Mouse (Mus musculus) limb, embryonic 14.5 days (tissue): ENCODE data around the gene Fads1. TPM values are rescaled to one million over a fixed set of nuclear protein-coding genes. Genes with fewer than 3 reads are reported as not detected.
A peak's percentile ranks its signal among the peaks of the same experiment; 100 is the strongest.

Experiments used
- ATAC-seq: fragments of 200-750 bp; cut with Nextera tagmentation; 2 replicates; pipeline ENCODE4 v1.8.0; 2017; ENCODE audit warnings: low read depth, moderate number of reproducible peaks, moderate TSS enrichment; ENCODE audit not compliant: low FRiP score
- DNase-seq: peaks from one replicate; pipeline ENCODE4 v3.0.0-alpha.2; 2015; ENCODE audit warnings: low spot score
- H3K27ac ChIP-seq: fragments of 300-500 bp; sonication (generic); replicated peaks from 2 replicates; pipeline ENCODE4 v1.5.1; 2014; ENCODE audit warnings: low read depth, mild to moderate bottlenecking, low read length, moderate library complexity, mixed read lengths
- H3K27me3 ChIP-seq: fragments of 300-500 bp; sonication (generic); 2 replicates; pipeline ENCODE4 v1.6.1; 2014; ENCODE audit warnings: low read length, mixed read lengths; ENCODE audit not compliant: control insufficient read depth, insufficient read depth
- H3K36me3 ChIP-seq: fragments of 300-500 bp; sonication (generic); 2 replicates; pipeline ENCODE4 v1.6.1; 2014; ENCODE audit warnings: mild to moderate bottlenecking, low read length, moderate library complexity, mixed read lengths; ENCODE audit not compliant: control insufficient read depth, insufficient read depth
- H3K4me1 ChIP-seq: fragments of 300-500 bp; sonication (generic); 2 replicates; pipeline ENCODE4 v1.6.1; 2014; ENCODE audit warnings: antibody characterized with exemption, low read length, mixed read lengths; ENCODE audit not compliant: control insufficient read depth, insufficient read depth
- H3K4me2 ChIP-seq: fragments of 300-500 bp; sonication (generic); replicated peaks from 2 replicates; pipeline ENCODE4 v1.6.1; 2014; ENCODE audit warnings: low read depth, mild to moderate bottlenecking, low read length, moderate library complexity; ENCODE audit not compliant: severe bottlenecking
- H3K4me3 ChIP-seq: fragments of 300-500 bp; sonication (generic); replicated peaks from 2 replicates; pipeline ENCODE4 v1.5.1; 2014; ENCODE audit warnings: low read length
- H3K9ac ChIP-seq: fragments of 300-500 bp; sonication (generic); 2 replicates; pipeline ENCODE4 v1.6.1; 2014; ENCODE audit warnings: mild to moderate bottlenecking, low read depth, low read length, moderate library complexity; ENCODE audit not compliant: severe bottlenecking
- H3K9me3 ChIP-seq: fragments of 300-500 bp; sonication (generic); 2 replicates; pipeline ENCODE4 v1.6.1; 2016; ENCODE audit warnings: low read length; ENCODE audit not compliant: control insufficient read depth
- POLR2A ChIP-seq: fragments of 200-500 bp; IDR thresholded peaks from 2 replicates; pipeline ENCODE4 v1.8.0; 2012; ENCODE audit warnings: inconsistent platforms, mild to moderate bottlenecking, moderate library complexity, borderline replicate concordance; ENCODE audit not compliant: insufficient read depth, insufficient read length; ENCODE audit errors: extremely low read depth
- WGBS: fragments of 180-500 bp; shearing (Covaris S2); extraction: QIAGEN DNeasy Blood & Tissue Kit; methylation state at CpG from one replicate; pipeline ENCODE4 v1.1.7; 2014; 5-methylcytosine and 5-hydroxymethylcytosine counted together
- polyA plus RNA-seq, 2 experiments: library from polyadenylated mRNA; depleted of rRNA in 1 of 2; stranded (reverse) in 1 of 2; unstranded in 1 of 2; fragments of >200 nt; fragmentation: Nextera tagmentation in 1 of 2; extraction: Ambion mirVana in 1 of 2; gene quantifications; 2 replicates each; pipeline versions ENCODE4 v1.2.1 to v1.2.3; 2012 to 2014

Gene Fads1
- polyA plus RNA-seq, 2 experiments = 81.1 to 87.3 TPM

DNA sequence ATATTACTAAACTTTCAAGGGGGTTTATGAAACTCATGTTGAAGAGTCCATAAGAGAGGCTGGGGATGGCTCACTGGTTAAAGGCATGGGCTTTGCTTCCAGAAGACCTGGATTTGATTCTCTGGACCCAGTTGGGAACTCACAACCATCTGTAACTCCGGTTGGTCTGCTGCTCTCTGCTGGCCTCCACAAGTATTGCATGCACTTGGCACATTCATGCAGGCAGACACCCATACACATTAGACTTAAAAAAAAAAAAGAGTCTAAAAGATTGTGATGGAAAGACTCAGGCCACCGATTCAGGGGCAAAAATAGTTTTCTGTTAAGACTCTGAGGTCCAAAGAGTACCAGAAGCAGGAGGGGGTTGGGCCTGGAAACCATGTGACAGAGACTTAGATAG is 8.1 kb downstream of the Fads1 start:
- H3K36me3 ChIP-seq = peaks cover 95% of the 10 kb centered on the region
- no peak for TF ChIP-seq POLR2A
- WGBS = 44% methylated on average over 2 of the region's 2 CpGs
- H3K27me3 ChIP-seq = no peaks in the 10 kb centered on the region
- no peak overlapping the region for H3K27ac ChIP-seq
- H3K4me1 ChIP-seq = no peaks in the 10 kb centered on the region
- no peak overlapping the region for H3K4me2 ChIP-seq
- H3K4me3 ChIP-seq = no peak overlapping the region
- H3K9ac ChIP-seq = no peak overlapping the region
- no peaks in the 10 kb centered on the region for H3K9me3 ChIP-seq
- DNase-seq (peak; percentile 55), ATAC-seq (no peak)

DNA sequence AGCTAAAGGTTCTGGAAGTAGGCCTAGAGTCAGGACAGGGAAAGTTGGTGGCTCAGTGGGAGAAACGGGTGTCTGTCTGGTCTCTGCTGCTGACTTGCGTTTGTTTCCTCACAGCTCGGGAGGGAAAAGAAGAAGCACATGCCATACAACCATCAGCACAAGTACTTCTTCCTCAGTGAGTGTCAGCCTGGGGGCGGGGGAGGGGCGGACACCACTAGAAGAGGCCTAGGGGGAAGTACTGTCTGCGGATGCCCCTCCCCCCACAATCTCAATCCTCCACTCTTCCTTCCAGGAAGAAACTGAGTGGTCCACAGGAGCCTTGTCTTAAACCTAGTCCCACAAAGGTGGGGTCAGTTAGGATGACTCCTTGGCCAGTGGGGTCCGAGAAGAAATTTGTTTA is 8.6 kb downstream of the Fads1 start:
- Histone ChIP-seq H3K27me3 (no peaks in the 10 kb centered on the region), H3K4me1 (no peaks in the 10 kb centered on the region), H3K4me3 (no peak overlapping the region), H3K9ac (no peak overlapping the region), H3K9me3 (no peaks in the 10 kb centered on the region), H3K4me2 (no peak overlapping the region), H3K27ac (no peak overlapping the region), H3K36me3 (peaks cover 96% of the 10 kb centered on the region)
- no peak for TF ChIP-seq POLR2A
- 80% methylated on average over 7 of the region's 7 CpGs for WGBS
- ATAC-seq = no peak
- no peak for DNase-seq

DNA sequence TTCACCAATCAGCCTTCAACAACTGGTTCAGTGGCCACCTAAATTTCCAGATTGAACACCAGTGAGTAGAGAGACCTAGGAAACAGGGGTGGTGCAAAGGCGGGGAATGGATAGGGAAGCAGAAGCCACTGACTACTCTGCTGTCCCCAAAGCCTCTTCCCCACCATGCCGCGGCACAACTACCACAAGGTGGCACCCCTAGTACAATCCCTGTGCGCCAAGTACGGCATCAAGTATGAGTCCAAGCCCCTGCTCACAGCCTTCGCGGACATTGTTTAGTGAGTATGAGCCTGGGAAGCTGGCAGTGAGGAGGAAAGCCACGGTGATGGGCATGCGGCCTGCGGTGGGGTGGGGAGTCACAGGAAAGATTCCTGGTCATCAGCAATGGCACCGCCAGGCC is 11.6 kb downstream of the Fads1 start:
- WGBS = 87% methylated on average over 11 of the region's 11 CpGs
- Histone ChIP-seq H3K27ac (no peak overlapping the region), H3K27me3 (no peaks in the 10 kb centered on the region), H3K36me3 (peaks cover 78% of the 10 kb centered on the region), H3K4me3 (no peak overlapping the region), H3K4me1 (no peaks in the 10 kb centered on the region), H3K9ac (no peak overlapping the region), H3K9me3 (no peaks in the 10 kb centered on the region), H3K4me2 (no peak overlapping the region)
- TF ChIP-seq POLR2A = no peak
- no peak for DNase-seq
- no peak for ATAC-seq

DNA sequence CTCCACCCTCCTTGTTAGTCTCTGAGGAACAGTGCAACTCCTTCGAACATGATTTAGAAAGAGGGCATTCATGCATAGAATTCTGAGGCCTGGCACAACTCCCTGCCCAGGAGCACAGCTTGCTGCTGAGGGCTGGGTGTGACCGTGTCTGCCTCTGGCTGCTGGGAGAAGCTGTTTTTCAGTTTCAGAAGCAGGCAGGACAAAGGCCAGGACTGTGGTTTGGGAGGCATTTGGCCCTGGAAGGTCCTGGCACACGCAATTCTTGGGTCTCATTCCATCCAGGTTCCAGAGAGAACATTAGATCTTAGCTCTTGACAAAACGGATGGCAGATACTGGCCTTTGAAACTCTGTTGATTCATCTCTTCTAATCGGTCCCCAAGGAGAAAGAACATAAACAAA is 12.6 kb downstream of the Fads1 start:
- Histone ChIP-seq H3K4me2 (no peak overlapping the region), H3K9me3 (no peaks in the 10 kb centered on the region), H3K27ac (no peak overlapping the region), H3K4me1 (no peaks in the 10 kb centered on the region), H3K36me3 (peaks cover 78% of the 10 kb centered on the region), H3K4me3 (no peak overlapping the region), H3K9ac (no peak overlapping the region), H3K27me3 (no peaks in the 10 kb centered on the region)
- ATAC-seq (no peak), DNase-seq (no peak)
- WGBS = 79% methylated on average over 5 of the region's 5 CpGs
- TF ChIP-seq POLR2A = no peak

DNA sequence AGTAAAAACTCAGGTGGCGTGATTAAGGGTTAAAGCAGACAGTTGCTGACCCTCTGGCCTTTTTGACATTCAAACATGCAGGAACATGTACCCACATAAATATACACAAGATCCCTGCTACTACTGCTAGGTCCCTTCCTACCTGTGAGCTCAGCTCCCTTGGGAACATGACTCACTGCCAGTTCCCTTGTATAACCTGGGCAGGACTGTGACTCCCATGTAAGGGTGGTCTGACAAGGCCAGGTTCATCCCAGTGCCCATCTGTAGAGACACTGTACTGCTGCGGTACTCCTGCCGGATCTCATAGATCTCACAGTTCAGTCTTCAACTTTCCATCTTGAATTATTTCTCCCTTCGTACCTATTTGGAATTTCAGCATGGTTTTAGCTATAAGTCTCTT is 14.4 kb downstream of the Fads1 start:
- H3K4me2 ChIP-seq = no peak overlapping the region
- H3K27me3 ChIP-seq = no peaks in the 10 kb centered on the region
- WGBS = 82% methylated on average over 4 of the region's 4 CpGs
- no peak for DNase-seq
- no peak for ATAC-seq
- no peak overlapping the region for H3K9ac ChIP-seq
- H3K4me1 ChIP-seq = no peaks in the 10 kb centered on the region
- no peaks in the 10 kb centered on the region for H3K9me3 ChIP-seq
- H3K36me3 ChIP-seq = peaks cover 71% of the 10 kb centered on the region
- H3K4me3 ChIP-seq = no peak overlapping the region
- no peak for TF ChIP-seq POLR2A
- no peak overlapping the region for H3K27ac ChIP-seq

DNA sequence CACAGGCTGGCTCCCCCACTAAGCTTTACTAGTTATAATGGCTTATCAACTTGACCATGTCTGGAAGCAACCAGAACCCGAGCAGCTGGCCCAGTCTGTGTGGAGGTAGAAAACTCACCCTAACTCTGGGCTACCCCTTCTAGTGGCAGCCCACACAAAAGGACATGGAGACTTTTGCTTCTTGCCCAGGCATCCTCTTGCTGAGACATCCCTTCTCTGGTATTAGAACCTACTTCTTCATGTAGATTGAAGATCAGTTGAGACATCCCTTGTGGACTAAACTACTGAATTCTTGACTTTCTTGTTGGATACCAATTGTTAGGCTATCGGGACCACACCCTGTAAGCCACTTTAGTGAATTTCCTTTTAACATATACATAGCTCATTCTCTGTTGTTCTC is 15.6 kb downstream of the Fads1 start:
- H3K36me3 ChIP-seq = peaks cover 59% of the 10 kb centered on the region
- H3K27ac ChIP-seq = no peak overlapping the region
- H3K27me3 ChIP-seq = no peaks in the 10 kb centered on the region
- no peak for TF ChIP-seq POLR2A
- peaks cover 8% of the 10 kb centered on the region for H3K4me1 ChIP-seq
- H3K4me2 ChIP-seq = no peak overlapping the region
- WGBS = 76% methylated on average over 2 of the region's 2 CpGs
- DNase-seq (no peak), ATAC-seq (no peak)
- H3K9ac ChIP-seq = no peak overlapping the region
- H3K4me3 ChIP-seq = no peak overlapping the region
- H3K9me3 ChIP-seq = no peaks in the 10 kb centered on the region
